Mouse (Mus musculus) cerebellum, postnatal 25 days (tissue): ENCODE results near the gene Gm21996.
"Not testable (repeated sequence)": the region's sequence is repeated elsewhere in the genome, so short reads cannot be mapped to it uniquely, and the experiment has no call there.

ENCODE experiments used
- DNase-seq, 2 experiments: peaks; one replicate each; pipeline ENCODE4 v3.0.0; 2021; ENCODE audit warnings: mixed read lengths in 2 of 2

The Gm21996 gene

DNA sequence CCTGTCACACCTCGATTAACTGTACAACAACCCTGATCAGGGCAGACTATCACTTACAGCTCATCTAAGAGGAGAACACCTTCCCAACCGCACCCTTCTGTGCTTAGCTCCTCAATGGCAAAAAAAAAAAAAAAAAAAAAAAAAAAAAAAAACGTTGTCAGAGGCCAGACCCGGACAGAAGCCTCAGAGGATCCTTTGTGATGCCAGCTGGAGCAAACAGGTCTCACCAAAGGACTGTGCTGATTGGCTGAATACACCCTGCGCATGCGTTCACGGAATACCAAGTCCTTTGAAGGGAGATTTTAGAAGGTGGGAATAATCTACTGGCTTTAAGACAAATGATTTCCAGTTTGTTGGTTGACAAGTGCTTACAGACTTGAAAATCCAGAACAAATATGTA lies at the start of gene Gm21996:
Gene Gm21996, minus strand, starts transcription at position 101 of the 400 bp plus-strand sequence.
- not testable (repeated sequence) for DNase-seq
